Mouse (Mus musculus) skeletal muscle tissue, adult 2 months (tissue): ENCODE results near the gene Ubqln2.

Experiments used
- DNase-seq: peaks from one replicate; pipeline ENCODE4 v3.0.0-alpha.2; 2012; ENCODE audit warnings: low read depth, low spot score

Ubqln2 gene

DNA sequence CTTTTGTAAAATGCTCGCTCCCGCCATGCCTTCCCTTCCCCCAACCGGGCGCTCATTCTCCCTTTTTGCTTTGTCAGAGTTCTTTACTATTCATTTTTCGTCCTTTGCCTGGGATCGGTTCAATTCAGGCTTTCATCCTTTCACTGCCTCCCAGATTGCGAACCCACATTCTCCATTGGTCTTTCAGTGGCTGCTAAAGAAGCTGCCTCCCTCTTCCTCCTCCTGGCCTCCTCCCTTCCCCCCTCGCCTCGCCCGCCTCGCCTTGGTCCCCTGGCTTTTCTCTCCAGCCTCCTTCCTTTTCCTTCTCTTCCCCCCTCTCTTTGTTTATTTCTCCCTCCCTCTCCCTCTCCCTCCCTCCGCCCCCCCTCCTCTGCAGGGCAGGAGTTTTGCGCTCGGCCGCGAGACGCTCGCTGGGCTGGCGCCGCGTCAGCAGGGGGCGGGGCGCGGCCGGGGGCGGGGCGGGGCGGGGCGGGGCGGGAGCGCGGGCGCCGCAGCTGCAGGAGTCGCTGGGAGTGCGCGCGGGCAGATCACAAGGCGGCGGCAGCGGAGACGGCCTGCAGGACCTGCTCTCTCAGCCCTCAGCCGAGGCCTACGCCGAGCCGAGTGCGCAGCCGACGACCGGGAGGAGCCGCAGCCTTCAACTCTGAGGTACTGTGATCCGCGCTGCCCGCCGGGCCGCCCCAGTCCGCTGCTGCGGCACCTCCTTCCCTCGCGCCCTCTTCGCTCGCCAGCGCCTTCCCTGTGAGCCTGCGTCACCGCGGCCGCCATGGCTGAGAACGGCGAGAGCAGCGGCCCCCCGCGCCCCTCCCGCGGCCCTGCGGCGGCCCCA is at the start of gene Ubqln2:
TSS of gene Ubqln2 (plus strand) at position 540 of the 829 bp plus-strand sequence.
- peak; percentile 54 for DNase-seq

DNA sequence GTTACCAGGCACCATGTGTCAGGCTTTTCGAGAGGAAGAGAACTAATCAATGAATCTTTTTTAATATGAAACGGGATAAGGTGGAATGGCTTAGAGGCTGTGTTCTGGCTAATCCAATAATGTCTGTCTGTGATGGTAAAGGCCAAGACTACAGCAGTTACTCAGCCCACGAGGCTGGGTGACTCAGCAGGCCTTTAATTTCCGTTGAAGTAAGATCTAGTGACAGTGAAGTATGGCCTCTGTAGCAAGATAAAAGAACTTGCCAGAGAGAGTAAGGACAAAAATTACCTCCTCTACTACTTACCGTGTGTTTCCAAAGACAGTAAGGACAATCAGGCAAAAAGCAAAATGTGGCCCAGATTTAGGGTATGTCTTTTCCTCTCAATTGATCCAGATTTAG is 46.1 kb upstream of the Ubqln2 start:
- DNase-seq, result no peak

DNA sequence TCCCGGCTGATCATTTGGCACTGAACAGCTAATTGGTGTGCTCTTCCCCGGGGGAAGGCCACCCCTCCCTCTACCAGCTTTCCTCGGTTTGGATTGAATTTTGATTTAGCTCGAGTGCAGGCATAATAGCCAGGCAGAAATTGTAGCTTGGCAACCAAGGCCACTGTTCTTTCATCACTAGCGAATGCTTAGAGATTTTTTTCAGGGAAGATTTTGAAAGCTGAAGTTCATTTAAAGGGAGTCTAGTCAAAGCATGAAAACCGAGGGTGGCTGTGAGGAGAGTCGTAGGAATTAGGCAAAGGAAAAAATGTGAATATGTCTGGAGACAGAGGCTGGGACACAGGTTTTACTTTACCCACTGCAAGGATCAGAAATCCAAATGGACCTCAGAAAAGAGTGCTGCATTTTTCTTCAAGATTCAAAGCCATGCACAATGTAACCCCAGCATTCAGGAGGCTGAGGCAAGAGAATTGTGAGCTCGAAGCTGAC is 21.2 kb upstream of the Ubqln2 start:
- DNase-seq, result no peak

- no peak for DNase-seq
These were observed 5.7 kb upstream of the Ubqln2 start for GRCm38 (mm10) chrX:153492326-153492725.

DNA sequence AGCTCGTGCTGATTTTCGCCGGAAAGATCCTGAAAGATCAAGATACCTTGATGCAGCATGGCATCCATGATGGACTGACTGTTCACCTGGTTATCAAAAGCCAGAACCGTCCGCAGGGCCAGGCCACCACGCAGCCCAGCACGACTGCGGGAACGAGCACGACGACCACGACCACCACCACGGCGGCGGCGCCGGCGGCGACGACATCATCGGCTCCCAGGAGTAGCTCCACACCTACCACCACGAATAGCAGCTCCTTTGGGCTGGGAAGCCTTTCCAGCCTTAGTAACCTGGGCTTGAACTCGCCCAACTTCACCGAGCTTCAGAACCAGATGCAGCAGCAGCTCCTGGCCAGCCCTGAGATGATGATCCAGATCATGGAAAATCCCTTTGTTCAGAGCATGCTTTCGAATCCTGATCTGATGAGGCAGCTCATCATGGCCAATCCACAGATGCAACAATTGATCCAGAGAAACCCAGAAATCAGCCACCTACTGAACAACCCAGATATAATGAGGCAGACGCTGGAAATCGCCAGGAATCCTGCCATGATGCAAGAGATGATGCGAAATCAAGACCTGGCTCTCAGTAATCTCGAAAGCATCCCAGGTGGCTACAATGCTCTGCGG is 752 bp downstream of the Ubqln2 start:
- no peak for DNase-seq

GRCm38 (mm10) chrX:153499294-153500046 is 1.4 kb downstream of the Ubqln2 start:
- DNase-seq, result no peak

DNA sequence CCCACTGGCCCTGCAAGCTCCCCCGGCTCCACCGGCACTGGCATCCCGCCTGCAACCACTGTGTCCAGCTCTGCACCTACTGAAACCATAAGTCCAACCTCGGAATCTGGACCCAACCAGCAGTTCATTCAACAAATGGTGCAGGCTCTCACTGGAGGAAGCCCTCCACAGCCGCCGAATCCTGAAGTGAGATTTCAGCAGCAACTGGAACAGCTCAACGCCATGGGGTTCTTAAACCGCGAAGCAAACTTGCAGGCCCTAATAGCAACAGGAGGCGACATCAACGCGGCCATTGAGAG is 2.0 kb downstream of the Ubqln2 start:
- no peak for DNase-seq

- DNase-seq, result no peak
These were observed 7.9 kb downstream of the Ubqln2 start for GRCm38 (mm10) chrX:153505954-153506353.

- no peak for DNase-seq
These were observed 17.5 kb downstream of the Ubqln2 start for GRCm38 (mm10) chrX:153515491-153515890.

GRCm38 (mm10) chrX:153528399-153528798 is 30.4 kb downstream of the Ubqln2 start:
- DNase-seq, result peak; percentile 1
